Mouse (Mus musculus) mammary gland, adult 2 months (tissue): ENCODE data around the gene Sap30bp. TPM values are rescaled to one million over a fixed set of nuclear protein-coding genes. Genes with fewer than 3 reads are reported as not detected.

ENCODE experiments used
- polyA plus RNA-seq: library from polyadenylated mRNA; depleted of rRNA; stranded (reverse); fragments of >200 nt; gene quantifications from 2 replicates; pipeline ENCODE4 v1.2.3, GENCODE M21; 2012; ENCODE audit warnings: low replicate concordance; rRNA removed

The Sap30bp gene
- 24.7 and 26.8 TPM in 2 replicates for polyA plus RNA-seq

GRCm38 (mm10) chr11:115933108-115933746, at the start of gene Sap30bp, which contains the start of gene Recql5:
Gene Sap30bp, plus strand, starts transcription at chr11:115933282.
Gene Recql5, minus strand, starts transcription at chr11:115933477.

GRCm38 (mm10) chr11:115899486-115900266, 33.4 kb upstream of the Sap30bp start, which contains the start of gene Smim5:
Gene Smim5, plus strand, starts transcription at chr11:115899966.

GRCm38 (mm10) chr11:115911632-115912376, 21.3 kb upstream of the Sap30bp start, which contains the start of gene Smim6:
Gene Smim6, plus strand, starts transcription at chr11:115912017.

GRCm38 (mm10) chr11:115974309-115975082, 41.4 kb downstream of the Sap30bp start, which contains the start of gene Itgb4:
Gene Itgb4, plus strand, starts transcription at chr11:115974709.

GRCm38 (mm10) chr11:116012262-116012947, 79.3 kb downstream of the Sap30bp start, which contains the start of gene Galk1:
Gene Galk1, minus strand, starts transcription at chr11:116012719.

Other genes with a start within 250 kb of the Sap30bp start
- 47.1 and 53.9 TPM in 2 replicates for gene Grb2, start 224.7 kb upstream of the Sap30bp start, polyA plus RNA-seq
- 76.6 and 78.5 TPM in 2 replicates for gene Tmem94, start 167.8 kb upstream of the Sap30bp start, polyA plus RNA-seq
- 34.2 and 44.3 TPM in 2 replicates for gene Caskin2, start 119.6 kb upstream of the Sap30bp start, polyA plus RNA-seq
- gene Tsen54, start 118.6 kb upstream of the Sap30bp start, polyA plus RNA-seq = 20.2 and 34.5 TPM in 2 replicates
- gene Llgl2, start 109.2 kb upstream of the Sap30bp start, polyA plus RNA-seq = 24.4 and 36.6 TPM in 2 replicates
- 0.14 and 0.32 TPM in 2 replicates for gene Myo15b, start 74.9 kb upstream of the Sap30bp start, polyA plus RNA-seq
- gene Smim5, start 33.3 kb upstream of the Sap30bp start, polyA plus RNA-seq = 3.0 and 3.3 TPM in 2 replicates
- not detected in 2 replicates for gene Smim6, start 21.3 kb upstream of the Sap30bp start, polyA plus RNA-seq
- gene Recql5, start 195 bp downstream of the Sap30bp start, polyA plus RNA-seq = 23.9 TPM in 2 replicates
- gene Itgb4, start 41.4 kb downstream of the Sap30bp start, polyA plus RNA-seq = 16.0 and 21.4 TPM in 2 replicates
- 28.6 and 54.6 TPM in 2 replicates for gene Galk1, start 79.4 kb downstream of the Sap30bp start, polyA plus RNA-seq
- 102 and 188 TPM in 2 replicates for gene H3f3b, start 94.7 kb downstream of the Sap30bp start, polyA plus RNA-seq
- gene Unk, start 97.0 kb downstream of the Sap30bp start, polyA plus RNA-seq = 37.4 and 48.0 TPM in 2 replicates
- gene Unc13d, start 144.7 kb downstream of the Sap30bp start, polyA plus RNA-seq = 14.4 and 37.9 TPM in 2 replicates
- 291 and 325 TPM in 2 replicates for gene Wbp2, start 153.7 kb downstream of the Sap30bp start, polyA plus RNA-seq
- 42.5 and 95.6 TPM in 2 replicates for gene Trim47, start 193.9 kb downstream of the Sap30bp start, polyA plus RNA-seq
- gene Trim65, start 197.8 kb downstream of the Sap30bp start, polyA plus RNA-seq = 20.6 and 27.9 TPM in 2 replicates
- 44.1 and 64.5 TPM in 2 replicates for gene Mrpl38, start 205.6 kb downstream of the Sap30bp start, polyA plus RNA-seq
- gene Fbf1, start 234.9 kb downstream of the Sap30bp start, polyA plus RNA-seq = 22.1 and 23.9 TPM in 2 replicates